Comparison of ENCODE assay signal across 8 mouse cellular contexts in genomic region chr4:152010707-152011134, GRCm38 (mm10). TPM values are rescaled to one million over a fixed set of nuclear protein-coding genes. Genes with fewer than 3 reads are reported as not detected.
DNase-seq lines count a peak whose midpoint lies in the region; ATAC-seq and TF ChIP-seq lines count a peak whose summit lies in the region.

No protein-coding gene starts in this region.

- no peak for DNase-seq in left cerebral cortex, adult 2 months (ENCODE audit: extremely low spot score in 1 of 2, low spot score in 2 of 2)
- DNase-seq in left cerebral cortex, postnatal 36 days (ENCODE audit: low spot score in 2 of 2), result no peak
- peak; percentile 43 for DNase-seq in brain, adult 2 months (ENCODE audit: low read depth, low spot score)
- no peak for DNase-seq in forebrain, postnatal 0 days
- peak; percentile 34 for DNase-seq in kidney, postnatal 10 days
- DNase-seq in right cerebral cortex, adult 18-20 months, result no peak

- ATAC-seq in forebrain, postnatal 0 days, result no peak
- no peak for ATAC-seq in midbrain, embryonic 16.5 days
- ATAC-seq in frontal cortex, adult (ENCODE audit: low TSS enrichment), result no peak

- H3K9me3 ChIP-seq in forebrain, postnatal 0 days (ENCODE audit: low read length), result no peaks in the 10 kb centered on the region
- H3K9me3 ChIP-seq in midbrain, embryonic 16.5 days (replicated peaks; ENCODE audit: control insufficient read depth, low read length, poor library complexity, severe bottlenecking), result no peaks in the 10 kb centered on the region

- peaks cover 13% of the 10 kb centered on the region for H3K27me3 ChIP-seq in forebrain, postnatal 0 days (ENCODE audit: insufficient read depth, low read length)
- H3K27me3 ChIP-seq in midbrain, embryonic 16.5 days (ENCODE audit: control insufficient read depth, insufficient read depth, low read depth, low read length), result peaks cover 16% of the 10 kb centered on the region

- H3K4me2 ChIP-seq in forebrain, postnatal 0 days (ENCODE audit: low read depth), result peak overlapping the region; percentile 100
- H3K4me2 ChIP-seq in midbrain, embryonic 16.5 days (ENCODE audit: low read length), result peak overlapping the region; percentile 99

- TF ChIP-seq CTCF in left cerebral cortex, adult 2 months (IDR thresholded peaks at IDR 0.05), result no peak
- TF ChIP-seq CTCF in forebrain, postnatal 0 days (IDR thresholded peaks at IDR 0.05; ENCODE audit: low read depth), result no peak

- H3K4me1 ChIP-seq in forebrain, postnatal 0 days (ENCODE audit: insufficient read depth), result peaks cover 19% of the 10 kb centered on the region; the same call in 1 of the 2 replicates
- peaks cover 24% of the 10 kb centered on the region for H3K4me1 ChIP-seq in midbrain, embryonic 16.5 days (ENCODE audit: control insufficient read depth, insufficient read depth, low read length)

- peaks cover 17% of the 10 kb centered on the region for H3K36me3 ChIP-seq in forebrain, postnatal 0 days (ENCODE audit: insufficient read depth)
- H3K36me3 ChIP-seq in midbrain, embryonic 16.5 days (ENCODE audit: control insufficient read depth, insufficient read depth, low read length), result 0 out of 2 replicates have a peak, but pooled peaks cover 2% of the 10 kb centered on the region

- intact Hi-C loops in left cerebral cortex, adult 2 months (cut with DNase I), result loop anchor here (2.0 kb wide), 1 partner anchor 16 kb away; the partner anchor contains the start of gene Zbtb48
- intact Hi-C loops in left cerebral cortex, postnatal 36 days (cut with DNase I), result no loop called here

- H3K27ac ChIP-seq in left cerebral cortex, adult 2 months, result peak overlapping the region; percentile 96
- H3K27ac ChIP-seq in forebrain, postnatal 0 days (ENCODE audit: low read depth, low read length), result no peak overlapping the region
- H3K27ac ChIP-seq in midbrain, embryonic 16.5 days (ENCODE audit: low read length), result no peak overlapping the region

- 11% methylated on average over 13 of the region's 13 CpGs for WGBS in forebrain, postnatal 0 days
- 9% methylated on average over 13 of the region's 13 CpGs for WGBS in midbrain, embryonic 16.5 days

- peak overlapping the region; percentile 78 for H3K4me3 ChIP-seq in left cerebral cortex, adult 2 months
- peak overlapping the region; percentile 18; the same call in 1 of the 2 replicates for H3K4me3 ChIP-seq in forebrain, postnatal 0 days (ENCODE audit: low read depth, low read length)
- H3K4me3 ChIP-seq in midbrain, embryonic 16.5 days (ENCODE audit: low read depth, low read length), result peak overlapping the region; percentile 77

- H3K9ac ChIP-seq in forebrain, postnatal 0 days, result peak overlapping the region; percentile 58; the same call in 1 of the 2 replicates
- peak overlapping the region; percentile 73; the same call in 1 of the 2 replicates for H3K9ac ChIP-seq in midbrain, embryonic 16.5 days (ENCODE audit: low read depth, low read length)

RNA-seq across cellular contexts. Expression of gene Klhl21, which starts 2.1 kb away (rescaled TPM):
- total RNA-seq in left cerebral cortex, adult 2 months (2021), result 10 to 100 TPM; 18.5 to 19.3 TPM
- total RNA-seq in left cerebral cortex, postnatal 36 days (2021), result 10 to 100 TPM; 14.4 to 18.0 TPM
- 5.0 and 8.1 TPM in 2 replicates for total RNA-seq in forebrain, postnatal 0 days (2014; rRNA removed)
- polyA plus RNA-seq in forebrain, postnatal 0 days (2015; fragmentation: Nextera tagmentation; extraction: Ambion mirVana), result 2.6 and 3.4 TPM in 2 replicates
- polyA plus RNA-seq in midbrain, embryonic 16.5 days (2015; fragmentation: Nextera tagmentation; extraction: Ambion mirVana), result 3.0 and 3.4 TPM in 2 replicates

RNA-seq across cellular contexts. Expression of gene Phf13, which starts 14.7 kb away (rescaled TPM):
- total RNA-seq in left cerebral cortex, adult 2 months (2021), result 10 to 100 TPM; 18.9 to 19.6 TPM
- total RNA-seq in left cerebral cortex, postnatal 36 days (2021), result 10 to 100 TPM; 11.3 to 16.5 TPM
- total RNA-seq in forebrain, postnatal 0 days (2014; rRNA removed), result 15.7 and 17.1 TPM in 2 replicates
- 11.0 and 17.2 TPM in 2 replicates for polyA plus RNA-seq in forebrain, postnatal 0 days (2015; fragmentation: Nextera tagmentation; extraction: Ambion mirVana)
- polyA plus RNA-seq in midbrain, embryonic 16.5 days (2015; fragmentation: Nextera tagmentation; extraction: Ambion mirVana), result 21.2 and 24.4 TPM in 2 replicates

RNA-seq across cellular contexts. Expression of gene Zbtb48, which starts 16.8 kb away (rescaled TPM):
- total RNA-seq in left cerebral cortex, adult 2 months (2021), result 10 to 100 TPM; 13.6 to 13.9 TPM
- total RNA-seq in left cerebral cortex, postnatal 36 days (2021), result 10 to 100 TPM; 10.3 to 13.3 TPM
- total RNA-seq in forebrain, postnatal 0 days (2014; rRNA removed), result 10.5 and 10.9 TPM in 2 replicates
- polyA plus RNA-seq in forebrain, postnatal 0 days (2015; fragmentation: Nextera tagmentation; extraction: Ambion mirVana), result 13.5 and 14.2 TPM in 2 replicates
- polyA plus RNA-seq in midbrain, embryonic 16.5 days (2015; fragmentation: Nextera tagmentation; extraction: Ambion mirVana), result 19.3 and 21.5 TPM in 2 replicates

RNA-seq across cellular contexts. Expression of gene Thap3, which starts 21.9 kb away (rescaled TPM):
- total RNA-seq in left cerebral cortex, adult 2 months (2021), result 10 to 100 TPM; 19.2 to 20.7 TPM
- total RNA-seq in left cerebral cortex, postnatal 36 days (2021), result 10 to 100 TPM; 15.2 to 21.8 TPM
- 19.7 and 22.3 TPM in 2 replicates for total RNA-seq in forebrain, postnatal 0 days (2014; rRNA removed)
- 48.8 and 52.2 TPM in 2 replicates for polyA plus RNA-seq in forebrain, postnatal 0 days (2015; fragmentation: Nextera tagmentation; extraction: Ambion mirVana)
- polyA plus RNA-seq in midbrain, embryonic 16.5 days (2015; fragmentation: Nextera tagmentation; extraction: Ambion mirVana), result 30.9 and 33.9 TPM in 2 replicates

RNA-seq across cellular contexts. Expression of gene Tas1r1, which starts 27.6 kb away (rescaled TPM):
- total RNA-seq in left cerebral cortex, adult 2 months (2021), result under 1 TPM; 0.49 to 0.95 TPM
- under 1 TPM; 0.64 to 0.75 TPM for total RNA-seq in left cerebral cortex, postnatal 36 days (2021)
- total RNA-seq in forebrain, postnatal 0 days (2014; rRNA removed), result 0.54 and 1.00 TPM in 2 replicates
- 1.1 and 1.5 TPM in 2 replicates for polyA plus RNA-seq in forebrain, postnatal 0 days (2015; fragmentation: Nextera tagmentation; extraction: Ambion mirVana)
- polyA plus RNA-seq in midbrain, embryonic 16.5 days (2015; fragmentation: Nextera tagmentation; extraction: Ambion mirVana), result 2.1 and 2.4 TPM in 2 replicates

Comparison
In these comparisons a context has a peak if more than half of its experiments do, and no peak if none do; other contexts are left out.
1. DNase-seq: peak in brain, adult 2 months (single experiment) and kidney, postnatal 10 days (single experiment); none in left cerebral cortex, adult 2 months (0 of 2), left cerebral cortex, postnatal 36 days (0 of 2), forebrain, postnatal 0 days (single experiment) and right cerebral cortex, adult 18-20 months (single experiment).
2. H3K4me3 ChIP-seq: peak in every context shown above with its lines; median percentile 78 in left cerebral cortex, adult 2 months; 77 in midbrain, embryonic 16.5 days; 18 in forebrain, postnatal 0 days.